Mouse (Mus musculus) ES-E14 (cell line): Measurements from ENCODE around the gene Zfp185. TPM values are rescaled to one million over a fixed set of nuclear protein-coding genes. Genes with fewer than 3 reads are reported as not detected.
A peak's percentile ranks its signal among the peaks of the same experiment; 100 is the strongest.

Source experiments
- DNase-seq: peaks from one replicate; pipeline ENCODE4 v3.0.0-alpha.2; 2013; ENCODE audit warnings: low read depth, low spot score
- H3K27ac ChIP-seq: 2 replicates; pipeline ENCODE4 v1.5.1; 2012; ENCODE audit warnings: low read depth, mild to moderate bottlenecking, low read length, moderate library complexity, mixed read lengths; ENCODE audit not compliant: poor library complexity, insufficient read depth, severe bottlenecking
- H3K36me3 ChIP-seq: 2 replicates; pipeline ENCODE4 v1.6.1; 2012; ENCODE audit warnings: mild to moderate bottlenecking, low read length, moderate library complexity, mixed read lengths; ENCODE audit not compliant: control insufficient read depth, poor library complexity, insufficient read depth, severe bottlenecking
- H3K4me1 ChIP-seq, 2 experiments: fragments of 150-350 bp in 1 of 2; sonication (generic) in 1 of 2; 2 replicates each; pipeline ENCODE4 v1.6.1; 2012; ENCODE audit warnings: low read length in 2 of 2, mild to moderate bottlenecking in 1 of 2, mixed read lengths in 1 of 2; ENCODE audit not compliant: control insufficient read depth in 2 of 2, insufficient read depth in 2 of 2, poor library complexity in 1 of 2
- H3K4me3 ChIP-seq, 2 experiments: fragments of 150-350 bp in 1 of 2; sonication (generic) in 1 of 2; 2 replicates each; pipeline ENCODE4 v1.5.1; 2012; ENCODE audit warnings: low read length in 2 of 2, low read depth in 1 of 2, mild to moderate bottlenecking in 1 of 2, mixed read lengths in 1 of 2; ENCODE audit not compliant: insufficient read depth in 1 of 2, poor library complexity in 1 of 2, severe bottlenecking in 1 of 2
- H3K9ac ChIP-seq: 2 replicates; pipeline ENCODE4 v1.6.1; 2012; ENCODE audit warnings: low read depth, mild to moderate bottlenecking, low read length, mixed read lengths; ENCODE audit not compliant: poor library complexity, insufficient read depth, severe bottlenecking
- H3K9me3 ChIP-seq: fragments of 150-350 bp; sonication (generic); 2 replicates; pipeline ENCODE4 v1.6.1; 2012; ENCODE audit warnings: low read depth, mild to moderate bottlenecking, low read length; ENCODE audit not compliant: control insufficient read depth, insufficient read depth
- CHD2 ChIP-seq: IDR thresholded peaks from 2 replicates; pipeline ENCODE4 v1.6.1; 2014; ENCODE audit warnings: mild to moderate bottlenecking, low read depth, low read length, inconsistent platforms
- HCFC1 ChIP-seq: IDR thresholded peaks from 2 replicates; pipeline ENCODE4 v1.6.1; 2012; ENCODE audit warnings: low read length, inconsistent platforms, borderline replicate concordance; ENCODE audit not compliant: insufficient read depth
- MAFK ChIP-seq: IDR thresholded peaks from 2 replicates; pipeline ENCODE4 v1.6.1; 2014; ENCODE audit warnings: mild to moderate bottlenecking, low read depth, low read length, inconsistent platforms; ENCODE audit not compliant: insufficient read depth
- ZC3H11A ChIP-seq: IDR thresholded peaks from 2 replicates; pipeline ENCODE4 v1.6.1; 2012; ENCODE audit warnings: low read depth, mild to moderate bottlenecking, inconsistent platforms, low read length, borderline replicate concordance
- ZNF384 ChIP-seq: IDR thresholded peaks from 2 replicates; pipeline ENCODE4 v1.6.1; 2012; ENCODE audit warnings: low read depth, low read length, inconsistent platforms
- in situ Hi-C, 2 experiments: fragments of 600-800 bp; cut with MboI; formaldehyde crosslinking; loops; one replicate each; pipeline ENCODE4 v1.15.1; 2025; ENCODE audit warnings: low sequenced_read_pairs in 2 of 2, inconsistent platforms in 1 of 2; ENCODE audit not compliant: unreplicated experiment in 2 of 2
- total RNA-seq: library from RNA; depleted of rRNA; stranded (reverse); fragments of 300-350 nt; gene quantifications from 2 replicates; pipeline ENCODE4 v1.2.3, GENCODE M21; 2012

Gene Zfp185
- total RNA-seq, 1 experiment: 9.8 TPM

- H3K36me3 ChIP-seq: peaks cover 2% of the 10 kb centered on the region; the same call in 1 of the 2 replicates
- TF ChIP-seq HCFC1 (no peak), CHD2 (no peak), ZNF384 (no peak), MAFK (no peak), ZC3H11A (no peak)
- DNase-seq: no peak
- no peaks in the 10 kb centered on the region for H3K4me1 ChIP-seq
- H3K9ac ChIP-seq: 0 out of 2 replicates have a peak overlapping the region, but pooled peaks have one; percentile 32
- no peaks in the 10 kb centered on the region for H3K9me3 ChIP-seq
- H3K27ac ChIP-seq: no peak overlapping the region
- peak overlapping the region; percentile 56 to 73 for H3K4me3 ChIP-seq
- in situ Hi-C loops: loop anchor here in 1 of 2 experiments (25.0 kb wide), 1 partner anchor 623 kb away; the partner anchor contains the start of genes Pnck and Slc6a8
Observed at GRCm38 (mm10) chrX:73038831-73039230, 51.7 kb downstream of the Zfp185 start.

GRCm38 (mm10) chrX:73039666-73040065 lies 52.5 kb downstream of the Zfp185 start:
- in situ Hi-C loops: loop anchor here in 1 of 2 experiments (25.0 kb wide), 1 partner anchor 623 kb away; the partner anchor contains the start of genes Pnck and Slc6a8

GRCm38 (mm10) chrX:73053860-73054563 lies 66.9 kb downstream of the Zfp185 start:
- peak; percentile 100 for TF ChIP-seq ZC3H11A
- no peak for TF ChIP-seq MAFK
- peak; percentile 54; the same call in 1 of the 2 replicates for TF ChIP-seq CHD2
- TF ChIP-seq ZNF384: no peak
- no peaks in the 10 kb centered on the region; a peak in 1 of 4 replicates for H3K4me1 ChIP-seq
- peak; percentile 57 for DNase-seq
- no peaks in the 10 kb centered on the region for H3K36me3 ChIP-seq
- in situ Hi-C loops: loop anchor here in 1 of 2 experiments (25.0 kb wide), 1 partner anchor 383 kb away; the partner anchor contains the start of gene Trex2
- no peak overlapping the region for H3K27ac ChIP-seq
- no peak overlapping the region; the same call in 1 of the 2 replicates for H3K9ac ChIP-seq
- no peak overlapping the region for H3K4me3 ChIP-seq
- H3K9me3 ChIP-seq: no peaks in the 10 kb centered on the region

More at GRCm38 (mm10) chrX:73039666-73040065, 52.5 kb downstream of the Zfp185 start:
- Histone ChIP-seq H3K36me3 (peaks cover 2% of the 10 kb centered on the region; the same call in 1 of the 2 replicates), H3K4me1 (no peaks in the 10 kb centered on the region), H3K9me3 (no peaks in the 10 kb centered on the region), H3K9ac (no peak overlapping the region), H3K4me3 (peak overlapping the region; percentile 56 to 73), H3K27ac (no peak overlapping the region)
- DNase-seq: no peak
- TF ChIP-seq HCFC1 (no peak), MAFK (no peak)

GRCm38 (mm10) chrX:73061528-73061927 lies 74.4 kb downstream of the Zfp185 start:
- Histone ChIP-seq H3K4me3 (no peak overlapping the region), H3K9me3 (no peaks in the 10 kb centered on the region), H3K4me1 (peaks cover 0 to 2% of the 10 kb centered on the region in 2 experiments; a peak in 1 of 4 replicates), H3K27ac (no peak overlapping the region), H3K9ac (no peak overlapping the region), H3K36me3 (no peaks in the 10 kb centered on the region)
- no peak for TF ChIP-seq ZNF384
- TF ChIP-seq CHD2: no peak
- no peak for TF ChIP-seq HCFC1
- no peak for TF ChIP-seq ZC3H11A
- TF ChIP-seq MAFK: no peak
- in situ Hi-C loops: loop anchor here in 1 of 2 experiments (25.0 kb wide), 1 partner anchor 376 kb away; the partner anchor contains the start of gene Trex2
- DNase-seq: no peak
